Mouse (Mus musculus): ENCODE data around the gene Gm11992. TPM values are rescaled to one million over a fixed set of nuclear protein-coding genes. Genes with fewer than 3 reads are reported as not detected.

The Gm11992 gene
- polyA plus RNA-seq, 1 experiment from 2014 or later: 0.12 TPM

DNA sequence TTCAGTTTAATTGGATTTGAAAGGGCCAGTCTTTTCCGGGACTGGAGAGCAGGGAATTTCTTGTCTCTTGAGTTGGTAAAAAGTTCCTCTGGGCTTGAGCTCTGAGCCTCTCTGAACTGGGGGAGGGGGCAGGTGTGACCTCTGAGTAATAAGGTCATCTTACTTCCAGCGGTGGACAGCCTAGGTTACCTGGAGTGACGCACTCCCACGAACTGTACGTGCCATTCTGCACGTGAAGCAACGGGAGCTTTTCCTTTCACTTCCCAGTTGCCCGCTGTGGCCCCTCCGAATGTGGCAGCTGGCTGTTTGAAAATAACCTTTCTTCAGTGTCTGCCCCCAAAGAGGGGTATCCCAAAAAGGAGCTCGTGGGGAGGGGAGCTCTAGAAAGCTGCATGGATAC is 67.7 kb downstream of the Gm11992 start:
- H3K27ac ChIP-seq: no peak overlapping the region
- no peak overlapping the region for H3K9ac ChIP-seq
- H3K4me2 ChIP-seq: peak overlapping the region; percentile 36
- H3K4me3 ChIP-seq (replicated peaks): peak overlapping the region; percentile 18; the same call in 1 of the 2 replicates
- H3K4me1 ChIP-seq (replicated peaks): peaks cover 28% of the 10 kb centered on the region
- no peaks in the 10 kb centered on the region for H3K9me3 ChIP-seq (replicated peaks)
- no peaks in the 10 kb centered on the region for H3K36me3 ChIP-seq
- no peak for ATAC-seq (ENCODE audit: low read depth)
- DNase-seq: no peak
- peaks cover 58% of the 10 kb centered on the region for H3K27me3 ChIP-seq
- 3% methylated on average over 10 of the region's 10 CpGs for WGBS (ENCODE audit: insufficient replicate concordance)

DNA sequence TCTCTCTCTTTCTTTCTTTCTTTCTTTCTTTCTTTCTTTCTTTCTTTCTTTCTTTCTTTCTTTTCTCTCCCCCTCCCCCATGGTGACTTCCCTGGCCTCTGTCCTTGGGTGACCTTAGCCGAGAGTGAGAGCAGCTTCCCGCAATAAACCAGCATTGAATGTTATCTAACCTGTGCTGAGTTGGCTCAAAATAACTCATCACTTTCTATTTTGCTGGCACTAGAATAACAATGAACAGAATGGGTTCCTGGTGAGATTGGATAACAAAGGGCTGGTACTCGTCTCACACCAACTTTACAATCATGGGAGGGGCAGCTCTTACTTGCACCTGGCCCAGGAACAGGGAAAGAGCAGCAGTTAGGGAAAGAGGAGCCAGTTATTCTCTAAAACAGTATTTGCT is 68.5 kb downstream of the Gm11992 start:
- peaks cover 58% of the 10 kb centered on the region for H3K27me3 ChIP-seq

DNA sequence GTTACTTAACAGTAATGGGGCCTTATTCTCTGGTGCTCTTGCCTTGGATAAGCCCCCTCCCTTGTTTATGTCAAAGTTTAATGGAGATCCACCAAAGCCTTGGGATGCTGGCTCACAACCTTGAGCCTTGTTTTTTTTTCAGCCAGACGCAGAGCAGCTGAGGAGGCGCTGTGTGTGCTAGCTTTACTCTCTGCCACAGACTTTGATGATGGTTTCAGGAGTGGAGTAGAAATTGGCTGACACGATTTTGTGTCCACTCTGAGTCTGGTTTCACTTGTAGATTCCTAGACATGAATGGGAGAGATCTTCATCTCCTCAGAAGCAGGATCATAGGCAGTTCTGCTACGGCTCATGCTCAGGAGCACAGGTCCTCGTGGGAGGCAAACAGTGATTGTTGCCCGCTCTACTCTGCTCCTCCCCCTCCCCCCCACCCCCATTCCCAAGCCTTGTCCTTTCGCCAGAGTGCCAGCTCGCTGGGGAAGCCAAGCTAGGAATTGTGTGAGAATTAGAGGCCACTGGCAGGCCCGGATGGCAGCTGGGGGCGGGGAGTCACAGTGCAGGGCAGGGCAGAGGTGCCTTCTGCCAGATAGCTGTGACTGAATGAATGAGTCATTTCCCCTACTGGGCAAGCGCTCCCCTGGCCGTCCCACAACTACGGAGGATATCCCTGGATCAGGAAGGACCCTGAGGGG is 69.1 kb downstream of the Gm11992 start:
- 6% methylated on average over 13 of the region's 13 CpGs for WGBS (ENCODE audit: insufficient replicate concordance)
- Histone ChIP-seq H3K27me3 (peaks cover 58% of the 10 kb centered on the region), H3K9ac (no peak overlapping the region), H3K4me2 (peak overlapping the region; percentile 70), H3K9me3 (replicated peaks) (no peaks in the 10 kb centered on the region), H3K36me3 (no peaks in the 10 kb centered on the region), H3K4me3 (replicated peaks) (peak overlapping the region; percentile 47), H3K4me1 (replicated peaks) (peaks cover 28% of the 10 kb centered on the region), H3K27ac (no peak overlapping the region)
- ATAC-seq (ENCODE audit: low read depth): peak; percentile 74
- no peak for DNase-seq

More for the DNA sequence above, 68.5 kb downstream of the Gm11992 start:
- Histone ChIP-seq H3K36me3 (no peaks in the 10 kb centered on the region), H3K9me3 (replicated peaks) (no peaks in the 10 kb centered on the region), H3K4me1 (replicated peaks) (peaks cover 28% of the 10 kb centered on the region), H3K9ac (no peak overlapping the region), H3K27ac (no peak overlapping the region), H3K4me3 (replicated peaks) (no peak overlapping the region), H3K4me2 (0 out of 2 replicates have a peak overlapping the region, but pooled peaks have one; percentile 70)
- no peak for ATAC-seq (ENCODE audit: low read depth)
- 4% methylated on average over 3 of the region's 3 CpGs for WGBS (ENCODE audit: insufficient replicate concordance)
- DNase-seq: no peak

DNA sequence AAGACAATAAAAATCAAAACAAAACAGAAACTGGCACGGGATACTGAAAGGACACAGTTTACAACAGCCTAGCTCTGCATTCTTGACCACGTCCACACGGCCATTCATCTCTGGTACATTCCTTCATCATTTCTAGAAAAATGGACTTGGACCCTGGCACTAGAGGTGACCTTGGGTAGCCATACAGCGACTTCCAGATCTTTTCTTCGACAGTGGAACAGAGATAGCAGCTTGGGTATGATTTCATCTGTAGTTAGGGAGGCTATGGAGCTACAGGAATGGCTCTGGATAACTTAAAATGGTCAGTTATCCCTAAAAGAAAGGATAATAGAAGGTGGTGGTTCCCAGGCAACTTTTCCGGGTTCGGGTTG is 69.6 kb downstream of the Gm11992 start, which contains the start of gene Upp1:
Gene Upp1, plus strand, starts transcription at position 54 of the 371 bp plus-strand sequence.
- peaks cover 58% of the 10 kb centered on the region for H3K27me3 ChIP-seq
- DNase-seq (no peak), ATAC-seq (ENCODE audit: low read depth) (no peak)
- peaks cover 28% of the 10 kb centered on the region for H3K4me1 ChIP-seq (replicated peaks)
- H3K4me3 ChIP-seq (replicated peaks): peak within 1 kb of the TSS; percentile 47
- no peaks in the 10 kb centered on the region for H3K36me3 ChIP-seq
- H3K4me2 ChIP-seq: peak within 1 kb of the TSS; percentile 70
- H3K27ac ChIP-seq: no peak within 1 kb of the TSS
- WGBS (ENCODE audit: insufficient replicate concordance): 1% methylated on average over 7 of the region's 7 CpGs
- no peaks in the 10 kb centered on the region for H3K9me3 ChIP-seq (replicated peaks)
- H3K9ac ChIP-seq: peak within 1 kb of the TSS; percentile 17; the same call in 1 of the 2 replicates

DNA sequence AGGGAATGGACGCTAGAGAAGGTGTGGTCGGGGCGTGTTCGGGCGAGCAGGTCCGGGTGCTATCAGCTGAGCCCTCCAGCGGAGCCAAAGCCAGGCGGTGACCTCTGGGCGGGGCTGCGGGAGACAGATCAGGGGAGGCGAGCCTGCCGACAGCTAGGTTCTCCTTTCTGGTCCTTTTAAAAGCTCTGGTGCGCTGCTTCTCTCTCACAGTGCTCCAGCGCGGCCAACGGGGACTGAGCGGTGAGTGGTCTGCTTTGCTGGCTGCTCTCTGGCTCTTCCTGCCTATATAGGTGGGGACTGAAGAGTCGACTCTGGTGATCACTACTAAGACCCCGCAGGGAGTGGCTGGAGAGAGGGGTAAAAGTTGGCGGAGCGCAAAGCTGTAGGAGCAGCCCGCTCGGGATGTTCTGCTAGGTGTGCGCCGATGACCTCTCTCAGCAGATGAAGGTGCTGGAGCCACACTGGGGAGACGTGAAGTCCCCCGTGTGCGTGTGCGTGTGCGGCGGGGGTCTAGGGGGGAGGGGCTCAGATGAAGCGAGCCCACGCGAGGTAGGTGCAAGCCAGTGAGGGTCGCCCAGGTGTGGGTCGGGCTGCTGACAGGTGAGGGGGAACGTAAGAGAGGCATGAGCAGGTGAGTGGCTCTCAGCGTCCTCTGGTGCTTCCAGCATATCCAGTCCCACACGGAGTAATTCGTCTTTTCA is 70.2 kb downstream of the Gm11992 start:
- H3K4me3 ChIP-seq (replicated peaks): peak overlapping the region; percentile 47
- peaks cover 28% of the 10 kb centered on the region for H3K4me1 ChIP-seq (replicated peaks)
- H3K9me3 ChIP-seq (replicated peaks): no peaks in the 10 kb centered on the region
- 1% methylated on average over 40 of the region's 40 CpGs for WGBS (ENCODE audit: insufficient replicate concordance)
- no peaks in the 10 kb centered on the region for H3K36me3 ChIP-seq
- peaks cover 58% of the 10 kb centered on the region for H3K27me3 ChIP-seq
- ATAC-seq (ENCODE audit: low read depth) (peak; percentile 74), DNase-seq (peak; percentile 31)
- H3K27ac ChIP-seq: no peak overlapping the region
- H3K9ac ChIP-seq: peak overlapping the region; percentile 17; the same call in 1 of the 2 replicates
- peak overlapping the region; percentile 70 for H3K4me2 ChIP-seq

Other genes starting within 250 kb of the Gm11992 start
- 0.03 and 0.10 TPM in 2 replicates for gene Pkd1l1, start 75.3 kb upstream of the Gm11992 start, polyA plus RNA-seq (2015; fragmentation: Nextera tagmentation; extraction: Ambion mirVana)
- gene Hus1, start 37.4 kb upstream of the Gm11992 start, polyA plus RNA-seq (2015; fragmentation: Nextera tagmentation; extraction: Ambion mirVana): 10.2 and 13.0 TPM in 2 replicates
- gene Sun3, start 397 bp downstream of the Gm11992 start, polyA plus RNA-seq (2015; fragmentation: Nextera tagmentation; extraction: Ambion mirVana): not detected in 2 replicates
- gene Upp1, start 69.5 kb downstream of the Gm11992 start, polyA plus RNA-seq (2015; fragmentation: Nextera tagmentation; extraction: Ambion mirVana): 1.4 and 1.9 TPM in 2 replicates
- 0.01 and 0.03 TPM in 2 replicates for gene Abca13, start 143.3 kb downstream of the Gm11992 start, polyA plus RNA-seq (2015; fragmentation: Nextera tagmentation; extraction: Ambion mirVana)

Measured in liver, embryonic 13.5 days (tissue).